Mouse (Mus musculus) adrenal gland (tissue): ENCODE measurements around the gene Pym1.

ENCODE experiments used
- intact Hi-C: fragments of 180-260 bp; cut with DNase I; formaldehyde crosslinking; loops from one replicate; pipeline ENCODE4 v1.15.1; 2025

Pym1 gene

DNA sequence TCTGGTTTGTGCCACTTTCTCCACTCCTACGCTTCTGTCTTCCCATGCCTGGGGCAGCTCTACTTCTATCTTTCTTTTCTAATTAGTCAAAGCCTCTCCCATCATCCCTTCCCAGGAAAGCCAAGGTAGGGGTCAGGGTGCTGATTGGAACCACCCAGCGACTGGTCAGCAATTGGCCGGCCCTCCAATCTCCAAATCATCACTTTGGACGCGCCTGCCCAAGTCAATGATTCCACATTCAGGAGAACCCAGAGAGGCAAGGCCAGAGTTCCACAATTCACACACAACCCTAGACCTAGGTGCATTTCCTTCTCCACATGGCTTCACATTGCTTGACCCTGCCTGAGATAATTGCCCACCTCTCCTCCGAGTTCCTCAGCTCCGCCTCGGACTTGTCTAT is 3.5 kb upstream of the Pym1 start:
- intact Hi-C loops: loop anchor here (5.0 kb wide), 1 partner anchor 37 kb away; the partner anchor contains the start of gene Cdk2

GRCm38 (mm10) chr10:128744680-128745601 is 2.7 kb upstream of the Pym1 start, which contains the start of gene Dgka:
TSS of gene Dgka (minus strand) at chr10:128744855.
- intact Hi-C loops: loop anchor here (5.0 kb wide), 2 partner anchors 38 to 57 kb away; partner anchors contain the start of genes Cdk2, Dnajc14 and Tmem198b

GRCm38 (mm10) chr10:128745946-128746613 is 1.6 kb upstream of the Pym1 start:
- intact Hi-C loops: loop anchor here (5.0 kb wide), 1 partner anchor 56 kb away; the partner anchor contains the start of genes Dnajc14 and Tmem198b

DNA sequence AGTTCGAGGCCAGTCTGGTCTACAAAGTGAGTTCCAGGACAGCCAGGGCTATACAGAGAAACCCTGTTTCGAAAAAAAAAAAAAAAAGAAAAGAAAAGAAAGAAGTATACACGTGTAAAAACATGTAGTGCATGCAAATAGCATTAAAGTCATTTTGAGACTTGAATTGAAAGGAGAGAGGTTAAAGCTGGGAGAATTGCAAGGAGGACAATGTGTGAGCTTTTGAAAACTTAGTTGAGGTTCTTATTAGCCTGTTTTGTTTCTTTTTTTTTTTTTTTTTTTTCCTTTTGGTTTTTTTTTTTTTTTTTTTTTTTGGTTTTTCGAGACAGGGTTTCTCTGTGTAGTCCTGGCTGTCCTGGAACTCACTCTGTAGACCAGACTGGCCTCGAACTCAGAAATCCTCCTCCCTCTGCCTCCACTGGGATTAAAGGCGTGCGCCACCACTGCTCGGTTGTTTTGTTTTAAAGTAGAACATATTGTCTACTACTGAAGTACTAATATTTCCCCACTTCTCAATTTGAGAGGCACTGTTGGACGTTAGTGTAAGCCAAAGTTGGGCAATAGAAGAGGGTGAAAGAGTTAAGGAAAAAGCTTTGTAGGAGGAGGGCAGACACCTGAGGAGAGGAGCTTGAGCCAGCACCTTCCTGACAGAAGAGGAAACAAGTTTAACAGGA is 580 bp upstream of the Pym1 start:
- intact Hi-C loops: loop anchor here (5.0 kb wide), 1 partner anchor 55 kb away; the partner anchor contains the start of genes Dnajc14 and Tmem198b

- intact Hi-C loops: loop anchor here (5.0 kb wide), 1 partner anchor 54 kb away; the partner anchor contains the start of genes Dnajc14 and Tmem198b
Measured at GRCm38 (mm10) chr10:128748252-128748864, 669 bp downstream of the Pym1 start.

DNA sequence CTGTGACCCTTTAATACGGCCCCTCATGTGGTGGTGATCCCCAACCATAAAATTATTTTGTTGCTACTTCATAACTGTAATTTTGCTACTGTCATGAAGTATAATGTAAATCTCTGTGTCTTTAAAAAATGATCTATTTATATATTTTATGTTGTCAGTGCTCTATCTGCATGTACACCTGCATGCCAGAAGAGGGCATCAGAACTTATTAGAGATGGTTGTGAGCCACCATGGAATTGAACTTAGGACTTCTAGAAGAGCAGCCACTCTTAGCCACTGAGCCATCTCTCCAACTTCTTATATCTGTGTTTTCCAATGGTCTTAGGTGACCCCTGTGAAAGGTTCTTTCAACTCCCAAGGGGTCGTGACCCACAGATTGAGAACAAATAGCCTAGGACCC is 25.2 kb downstream of the Pym1 start:
- intact Hi-C loops: no loop called here

DNA sequence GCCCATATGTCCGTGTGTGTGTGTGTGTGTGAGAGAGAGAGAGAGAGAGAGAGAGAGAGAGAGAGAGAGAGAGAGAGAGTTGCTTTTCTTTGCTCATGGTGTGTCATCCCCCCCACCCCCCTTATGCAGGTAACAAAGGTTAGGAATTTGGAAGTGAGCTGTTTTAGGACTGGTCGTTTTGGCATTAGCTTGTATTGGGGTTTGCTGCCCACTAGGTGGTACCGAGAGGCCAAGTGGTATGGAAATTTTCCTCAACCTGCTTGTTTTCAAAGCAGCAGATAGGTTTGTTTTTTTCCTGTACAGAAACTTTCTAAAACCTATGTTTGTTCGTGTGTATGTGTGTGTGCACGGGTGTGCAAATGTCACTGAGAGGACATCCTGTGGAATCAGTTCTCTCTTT is 26.0 kb downstream of the Pym1 start:
- intact Hi-C loops: no loop called here

DNA sequence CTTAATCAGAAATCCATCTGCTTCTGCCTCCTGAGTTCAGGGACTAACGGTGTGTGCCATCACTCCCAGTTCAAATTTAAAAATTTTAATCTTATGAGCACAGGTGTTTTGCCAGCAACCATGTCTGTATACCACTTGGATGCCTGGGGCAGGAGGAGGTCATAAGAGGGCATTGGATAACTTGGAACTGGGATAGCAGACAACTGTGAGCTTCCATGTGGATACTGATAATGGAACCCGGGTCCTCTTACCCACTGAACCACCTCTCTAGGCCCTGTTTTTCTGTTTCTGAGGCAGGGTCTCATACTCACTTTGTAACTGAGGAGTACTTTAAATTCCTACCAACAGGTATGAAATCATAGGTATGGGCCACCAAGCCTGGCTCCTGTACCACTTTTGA is 30.8 kb downstream of the Pym1 start:
- intact Hi-C loops: no loop called here

GRCm38 (mm10) chr10:128779011-128779795 is 31.5 kb downstream of the Pym1 start:
- intact Hi-C loops: no loop called here

DNA sequence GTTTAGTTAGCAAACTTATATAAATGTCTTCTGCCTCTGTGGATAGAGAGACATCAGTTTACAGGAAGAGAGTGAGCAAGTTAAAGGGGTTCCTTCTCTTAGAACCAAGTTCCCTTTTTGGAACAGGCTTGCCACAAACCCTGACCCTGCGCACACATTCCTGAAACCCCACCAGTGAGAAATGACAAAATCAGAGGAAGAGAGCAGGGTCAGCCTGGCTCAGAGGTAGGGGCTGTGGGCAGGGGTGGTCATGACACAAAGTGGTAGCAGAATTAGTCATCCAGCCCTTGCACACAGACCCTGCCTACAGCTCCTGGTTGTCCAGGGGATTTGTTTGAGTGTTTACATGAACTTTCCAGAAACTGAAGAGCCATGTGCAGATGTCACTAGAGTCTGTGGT is 32.5 kb downstream of the Pym1 start:
- intact Hi-C loops: no loop called here

- intact Hi-C loops: no loop called here
Measured at GRCm38 (mm10) chr10:128790398-128791124, 42.9 kb downstream of the Pym1 start, which contains the start of gene Mmp19. TSS of gene Mmp19 (plus strand) at chr10:128790910.

- intact Hi-C loops: no loop called here
Measured at GRCm38 (mm10) chr10:128792041-128792440, 44.4 kb downstream of the Pym1 start.

GRCm38 (mm10) chr10:128793258-128793657 is 45.6 kb downstream of the Pym1 start:
- intact Hi-C loops: no loop called here

DNA sequence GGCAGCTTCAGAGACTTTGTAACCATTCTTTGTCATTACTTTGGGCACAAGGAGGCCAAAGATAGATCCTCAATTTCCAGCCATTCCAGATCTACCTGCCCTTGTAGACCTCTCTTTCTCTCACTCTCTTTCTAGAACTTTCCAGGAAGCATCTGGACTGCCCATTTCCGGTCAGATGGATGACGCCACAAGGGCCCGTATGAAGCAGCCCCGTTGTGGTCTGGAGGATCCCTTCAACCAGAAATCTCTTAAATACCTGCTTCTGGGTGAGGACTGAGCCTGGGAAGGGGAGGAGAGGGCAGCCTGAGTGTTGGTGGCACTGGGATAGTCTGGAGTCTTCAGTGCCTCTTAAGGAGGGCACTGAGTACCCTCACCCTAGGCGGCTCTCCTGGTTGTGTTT is 46.7 kb downstream of the Pym1 start:
- intact Hi-C loops: no loop called here

- intact Hi-C loops: no loop called here
Measured at GRCm38 (mm10) chr10:128795581-128795980, 47.9 kb downstream of the Pym1 start.

DNA sequence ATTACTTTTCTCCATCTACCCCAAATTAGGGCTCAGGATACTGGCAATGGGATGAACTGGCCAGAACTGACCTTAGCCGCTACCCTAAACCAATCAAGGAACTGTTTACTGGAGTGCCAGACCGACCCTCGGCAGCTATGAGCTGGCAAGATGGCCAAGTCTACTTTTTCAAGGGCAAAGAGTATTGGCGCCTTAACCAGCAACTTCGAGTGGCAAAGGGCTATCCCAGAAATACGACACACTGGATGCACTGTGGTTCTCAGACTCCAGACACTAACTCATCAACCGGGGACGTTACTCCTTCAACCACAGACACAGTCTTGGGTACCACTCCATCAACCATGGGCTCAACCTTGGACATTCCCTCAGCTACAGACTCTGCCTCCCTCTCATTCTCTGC is 51.0 kb downstream of the Pym1 start:
- intact Hi-C loops: no loop called here

- intact Hi-C loops: loop anchor here (5.0 kb wide), 2 partner anchors 55 to 70 kb away; partner anchors contain the start of gene Pym1
Measured at GRCm38 (mm10) chr10:128801981-128802495, 54.3 kb downstream of the Pym1 start.

- intact Hi-C loops: loop anchor here (5.0 kb wide), 2 partner anchors 56 to 71 kb away; partner anchors contain the start of gene Pym1
Measured at GRCm38 (mm10) chr10:128802956-128803355, 55.3 kb downstream of the Pym1 start.

DNA sequence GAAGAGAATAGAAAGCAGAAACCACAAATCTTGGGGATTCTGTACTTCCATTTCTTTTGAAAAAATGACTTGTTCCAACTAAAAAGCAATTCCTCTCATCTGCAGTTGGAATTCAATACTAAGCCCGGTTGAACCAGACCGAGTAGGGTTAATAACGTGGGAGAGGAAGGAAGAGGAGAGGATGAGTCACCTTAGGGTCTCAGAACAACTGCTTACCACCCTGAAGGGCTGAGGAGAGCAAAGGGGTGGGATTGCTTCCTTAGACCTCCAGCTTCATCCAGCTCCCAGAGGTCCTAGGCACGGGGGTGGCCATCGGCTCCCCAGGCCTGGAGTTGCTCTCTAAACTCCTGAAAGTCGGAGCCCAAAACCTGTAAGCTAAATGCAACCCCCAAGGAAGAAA is 55.7 kb downstream of the Pym1 start:
- intact Hi-C loops: loop anchor here (5.0 kb wide), 2 partner anchors 56 to 71 kb away; partner anchors contain the start of gene Pym1
